Mouse (Mus musculus) limb, embryonic 13.5 days (tissue): ENCODE measurements at regions not wholly inside any gene's neighbourhood (a gene's known extent, or its start where the extent isn't known, plus 50 kb on each side); places are given as distances from the start of the nearest gene placed in this dataset.
"Not testable (repeated sequence)": the region's sequence is repeated elsewhere in the genome, so short reads cannot be mapped to it uniquely, and the experiment has no call there.

Experiments
- ATAC-seq: fragments of 200-750 bp; cut with Nextera tagmentation; 2 replicates; pipeline ENCODE4 v1.8.0; 2017; ENCODE audit warnings: low read depth, moderate number of reproducible peaks, moderate TSS enrichment; ENCODE audit not compliant: low FRiP score
- H3K27ac ChIP-seq: fragments of 300-500 bp; sonication (generic); 2 replicates; pipeline ENCODE4 v1.5.1; 2015; ENCODE audit warnings: inconsistent platforms, mild to moderate bottlenecking, moderate library complexity
- H3K27me3 ChIP-seq: fragments of 300-500 bp; sonication (generic); 2 replicates; pipeline ENCODE4 v1.6.1; 2015; ENCODE audit warnings: mild to moderate bottlenecking, inconsistent platforms
- H3K36me3 ChIP-seq: fragments of 300-500 bp; sonication (generic); 2 replicates; pipeline ENCODE4 v1.6.1; 2015; ENCODE audit warnings: inconsistent platforms, mild to moderate bottlenecking, moderate library complexity
- H3K4me1 ChIP-seq: fragments of 300-500 bp; sonication (generic); 2 replicates; pipeline ENCODE4 v1.6.1; 2015; ENCODE audit warnings: inconsistent platforms
- H3K4me2 ChIP-seq: fragments of 300-500 bp; sonication (generic); replicated peaks from 2 replicates; pipeline ENCODE4 v1.6.1; 2015; ENCODE audit warnings: inconsistent platforms, mild to moderate bottlenecking, moderate library complexity
- H3K4me3 ChIP-seq: fragments of 300-500 bp; sonication (generic); 2 replicates; pipeline ENCODE4 v1.5.1; 2015; ENCODE audit warnings: moderate library complexity, mild to moderate bottlenecking, inconsistent platforms
- H3K9ac ChIP-seq: fragments of 300-500 bp; sonication (generic); 2 replicates; pipeline ENCODE4 v1.6.1; 2015; ENCODE audit warnings: mild to moderate bottlenecking, inconsistent platforms
- H3K9me3 ChIP-seq: fragments of 300-500 bp; sonication (generic); 2 replicates; pipeline ENCODE4 v1.6.1; 2016; ENCODE audit warnings: inconsistent platforms
- WGBS: fragments of 180-500 bp; shearing (Covaris S2); methylation state at CpG from one replicate; pipeline ENCODE4 v1.1.7; 2015; 5-methylcytosine and 5-hydroxymethylcytosine counted together

- Histone ChIP-seq H3K27ac (peak overlapping the region; percentile 67), H3K4me1 (peaks cover 36% of the 10 kb centered on the region), H3K4me3 (no peak overlapping the region), H3K27me3 (peaks cover 3% of the 10 kb centered on the region; the same call in 1 of the 2 replicates), H3K36me3 (no peaks in the 10 kb centered on the region), H3K9ac (no peak overlapping the region), H3K4me2 (no peak overlapping the region), H3K9me3 (no peaks in the 10 kb centered on the region)
- peak; percentile 77 for ATAC-seq
- WGBS, result 12% methylated on average over 6 of the region's 6 CpGs
These were observed 523.1 kb downstream of the Bnc2 start for GRCm38 (mm10) chr4:84151971-84152450.

GRCm38 (mm10) chr4:84153571-84153970, 521.5 kb downstream of the Bnc2 start:
- H3K9ac ChIP-seq, result no peak overlapping the region
- no peak overlapping the region for H3K4me2 ChIP-seq
- ATAC-seq, result no peak
- 84% methylated on average over 9 of the region's 9 CpGs for WGBS
- H3K36me3 ChIP-seq, result no peaks in the 10 kb centered on the region
- peaks cover 3% of the 10 kb centered on the region; the same call in 1 of the 2 replicates for H3K27me3 ChIP-seq
- peaks cover 51% of the 10 kb centered on the region for H3K4me1 ChIP-seq
- no peak overlapping the region for H3K4me3 ChIP-seq
- H3K9me3 ChIP-seq, result no peaks in the 10 kb centered on the region
- no peak overlapping the region for H3K27ac ChIP-seq

GRCm38 (mm10) chr4:84157911-84158647, 517.0 kb downstream of the Bnc2 start:
- H3K9ac ChIP-seq, result no peak overlapping the region
- H3K9me3 ChIP-seq, result no peaks in the 10 kb centered on the region
- peak; percentile 90 for ATAC-seq
- H3K27me3 ChIP-seq, result no peaks in the 10 kb centered on the region
- no peak overlapping the region for H3K4me2 ChIP-seq
- H3K36me3 ChIP-seq, result no peaks in the 10 kb centered on the region
- H3K27ac ChIP-seq, result peak overlapping the region; percentile 69; the same call in 1 of the 2 replicates
- no peak overlapping the region for H3K4me3 ChIP-seq
- 27% methylated on average over 5 of the region's 5 CpGs for WGBS
- peaks cover 29% of the 10 kb centered on the region for H3K4me1 ChIP-seq

- Histone ChIP-seq H3K4me3 (no peak overlapping the region), H3K36me3 (no peaks in the 10 kb centered on the region), H3K4me1 (peaks cover 13% of the 10 kb centered on the region), H3K4me2 (no peak overlapping the region), H3K9me3 (0 out of 2 replicates have a peak, but pooled peaks cover under 1% of the 10 kb centered on the region), H3K27me3 (no peaks in the 10 kb centered on the region), H3K9ac (no peak overlapping the region), H3K27ac (no peak overlapping the region)
- ATAC-seq, result no peak
- 92% methylated on average over 6 of the region's 6 CpGs for WGBS
These were observed 511.7 kb downstream of the Bnc2 start for GRCm38 (mm10) chr4:84163362-84163761.

- Histone ChIP-seq H3K4me2 (no peak overlapping the region), H3K4me3 (no peak overlapping the region), H3K27me3 (no peaks in the 10 kb centered on the region), H3K9ac (no peak overlapping the region), H3K4me1 (peaks cover 8% of the 10 kb centered on the region; the same call in 1 of the 2 replicates), H3K36me3 (no peaks in the 10 kb centered on the region), H3K27ac (no peak overlapping the region), H3K9me3 (peaks cover 8% of the 10 kb centered on the region; the same call in 1 of the 2 replicates)
- 86% methylated on average over 3 of the region's 3 CpGs for WGBS
- no peak for ATAC-seq
These were observed 509.8 kb downstream of the Bnc2 start for GRCm38 (mm10) chr4:84165256-84165655.

- Histone ChIP-seq H3K27me3 (no peaks in the 10 kb centered on the region), H3K36me3 (no peaks in the 10 kb centered on the region), H3K9me3 (peaks cover 8% of the 10 kb centered on the region; the same call in 1 of the 2 replicates), H3K4me1 (peaks cover 17% of the 10 kb centered on the region), H3K27ac (peak overlapping the region; percentile 44; the same call in 1 of the 2 replicates), H3K4me3 (no peak overlapping the region), H3K9ac (no peak overlapping the region), H3K4me2 (no peak overlapping the region)
- ATAC-seq, result no peak
- 60% methylated on average over 6 of the region's 6 CpGs for WGBS
These were observed 502.2 kb downstream of the Bnc2 start for GRCm38 (mm10) chr4:84172841-84173240.

GRCm38 (mm10) chr4:84173441-84173840, 501.6 kb downstream of the Bnc2 start:
- no peak overlapping the region for H3K27ac ChIP-seq

GRCm38 (mm10) chr4:84176457-84176856, 498.6 kb downstream of the Bnc2 start:
- H3K9me3 ChIP-seq, ATAC-seq, H3K4me3 ChIP-seq, H3K4me2 ChIP-seq, H3K36me3 ChIP-seq, H3K27ac ChIP-seq, H3K27me3 ChIP-seq, H3K9ac ChIP-seq: not testable (repeated sequence)
- WGBS, result 95% methylated on average over 6 of the region's 6 CpGs
- H3K4me1 ChIP-seq, result peaks cover 17% of the 10 kb centered on the region

More at GRCm38 (mm10) chr4:84173441-84173840, 501.6 kb downstream of the Bnc2 start:
- WGBS, result 66% methylated on average over 2 of the region's 2 CpGs
- Histone ChIP-seq H3K9ac (no peak overlapping the region), H3K4me2 (no peak overlapping the region), H3K9me3 (peaks cover 6% of the 10 kb centered on the region; the same call in 1 of the 2 replicates), H3K4me3 (no peak overlapping the region), H3K4me1 (peaks cover 17% of the 10 kb centered on the region), H3K27me3 (no peaks in the 10 kb centered on the region), H3K36me3 (no peaks in the 10 kb centered on the region)
- ATAC-seq, result no peak

GRCm38 (mm10) chr4:84177827-84178226, 497.2 kb downstream of the Bnc2 start:
- Histone ChIP-seq H3K4me2 (no peak overlapping the region), H3K4me3 (no peak overlapping the region), H3K27ac (no peak overlapping the region), H3K4me1 (peaks cover 11% of the 10 kb centered on the region), H3K27me3 (no peaks in the 10 kb centered on the region), H3K36me3 (no peaks in the 10 kb centered on the region), H3K9ac (no peak overlapping the region), H3K9me3 (no peaks in the 10 kb centered on the region)
- WGBS, result 67% methylated on average over 3 of the region's 3 CpGs
- ATAC-seq, result no peak

- WGBS, result 90% methylated on average over 4 of the region's 4 CpGs
- no peak overlapping the region for H3K4me2 ChIP-seq
- H3K4me3 ChIP-seq, result no peak overlapping the region
- no peak overlapping the region for H3K27ac ChIP-seq
- H3K36me3 ChIP-seq, result no peaks in the 10 kb centered on the region
- no peak overlapping the region for H3K9ac ChIP-seq
- no peaks in the 10 kb centered on the region for H3K9me3 ChIP-seq
- peaks cover 12% of the 10 kb centered on the region for H3K4me1 ChIP-seq
- no peak for ATAC-seq
- no peaks in the 10 kb centered on the region for H3K27me3 ChIP-seq
These were observed 490.6 kb downstream of the Bnc2 start for GRCm38 (mm10) chr4:84184436-84184835.

GRCm38 (mm10) chr4:84184844-84185243, 490.2 kb downstream of the Bnc2 start:
- Histone ChIP-seq H3K27ac (no peak overlapping the region), H3K9me3 (no peaks in the 10 kb centered on the region), H3K4me1 (peaks cover 15% of the 10 kb centered on the region), H3K36me3 (no peaks in the 10 kb centered on the region), H3K4me2 (no peak overlapping the region), H3K9ac (no peak overlapping the region), H3K27me3 (no peaks in the 10 kb centered on the region), H3K4me3 (no peak overlapping the region)
- ATAC-seq, result no peak
- WGBS, result 85% methylated on average over 6 of the region's 6 CpGs

GRCm38 (mm10) chr4:84189315-84189714, 485.8 kb downstream of the Bnc2 start:
- Histone ChIP-seq H3K27ac (no peak overlapping the region), H3K4me1 (peaks cover 15% of the 10 kb centered on the region), H3K36me3 (no peaks in the 10 kb centered on the region), H3K9me3 (no peaks in the 10 kb centered on the region), H3K4me3 (no peak overlapping the region), H3K27me3 (no peaks in the 10 kb centered on the region), H3K4me2 (no peak overlapping the region), H3K9ac (no peak overlapping the region)
- no peak for ATAC-seq
- WGBS, result 20% methylated on average over 12 of the region's 12 CpGs
